Mouse (Mus musculus): ENCODE data around the gene Dnah9.

GRCm38 (mm10) chr11:65812088-65812487 lies 356.3 kb downstream of the Dnah9 start:
- TF ChIP-seq MAFK (IDR thresholded peaks at IDR 0.05; ENCODE audit: insufficient read depth, low read depth, low read length), result no peak
- no peak for TF ChIP-seq CHD2 (IDR thresholded peaks at IDR 0.05; ENCODE audit: low read depth, low read length)
- TF ChIP-seq ZC3H11A (IDR thresholded peaks at IDR 0.05; ENCODE audit: borderline replicate concordance, low read depth, low read length), result no peak

All from ES-E14 (cell line).